Mouse (Mus musculus): Measurements from ENCODE around the gene Atad2b.

- TF ChIP-seq CTCF (IDR thresholded peaks at IDR 0.05; ENCODE audit: control insufficient read depth, insufficient read depth, insufficient read length), result no peak
- no peak for TF ChIP-seq MAX (IDR thresholded peaks at IDR 0.05)
Measured at GRCm38 (mm10) chr12:5081480-5081879, 164.3 kb downstream of the Atad2b start.
